Mouse (Mus musculus): ENCODE data around the gene 1700040F15Rik. TPM values are rescaled to one million over a fixed set of nuclear protein-coding genes. Genes with fewer than 3 reads are reported as not detected.
"Not testable (repeated sequence)": the region's sequence is repeated elsewhere in the genome, so short reads cannot be mapped to it uniquely, and the experiment has no call there.

Gene 1700040F15Rik
- polyA plus RNA-seq (2016; fragmentation: Nextera tagmentation; extraction: Ambion mirVana): not detected in 2 replicates

GRCm38 (mm10) chrY:61101947-61102346 lies at the start of gene 1700040F15Rik:
TSS of gene 1700040F15Rik (plus strand) at chrY:61102247.
- not testable (repeated sequence) for H3K9ac ChIP-seq; H3K4me1 ChIP-seq; H3K4me3 ChIP-seq; H3K4me2 ChIP-seq (replicated peaks); H3K9me3 ChIP-seq; ATAC-seq (ENCODE audit: insufficient number of reproducible peaks, insufficient read depth, low FRiP score, low TSS enrichment); H3K36me3 ChIP-seq; H3K27me3 ChIP-seq; H3K27ac ChIP-seq
- WGBS: no CpG with 5 or more reads among the region's 8 CpGs
